Mouse (Mus musculus) cerebellum, adult 11-12 months (tissue): ENCODE results near the gene Zfp385a.
A peak's percentile ranks its signal among the peaks of the same experiment; 100 is the strongest.

Experiments used
- DNase-seq: peaks from one replicate; pipeline ENCODE4 v3.0.0; 2022

The Zfp385a gene

GRCm38 (mm10) chr15:103335488-103336235 lies 4.2 kb downstream of the Zfp385a start:
- no peak for DNase-seq

GRCm38 (mm10) chr15:103335040-103335439 lies 4.9 kb downstream of the Zfp385a start:
- DNase-seq = no peak

GRCm38 (mm10) chr15:103334194-103334593 lies 5.7 kb downstream of the Zfp385a start:
- peak; percentile 11 for DNase-seq

DNA sequence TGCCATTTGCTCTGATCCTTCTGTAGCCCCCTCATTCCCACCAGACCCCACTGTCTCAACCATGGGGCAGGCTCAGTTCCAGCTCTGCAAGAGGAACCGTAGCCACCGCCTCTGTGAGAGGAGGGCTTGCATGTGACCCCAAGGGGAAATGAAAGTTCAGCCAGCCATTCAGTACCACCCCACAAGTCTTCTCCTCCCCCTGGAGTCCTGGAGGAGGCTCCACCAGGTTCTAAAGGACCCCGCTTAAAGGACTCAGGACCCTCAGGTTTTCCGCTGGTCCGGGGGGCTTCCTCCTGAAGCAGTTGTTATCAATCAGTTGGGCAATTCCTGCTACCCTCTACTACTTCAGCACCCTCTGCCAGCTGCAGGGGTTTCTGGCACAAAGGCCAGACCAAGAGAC lies 6.2 kb downstream of the Zfp385a start:
- DNase-seq = no peak

DNA sequence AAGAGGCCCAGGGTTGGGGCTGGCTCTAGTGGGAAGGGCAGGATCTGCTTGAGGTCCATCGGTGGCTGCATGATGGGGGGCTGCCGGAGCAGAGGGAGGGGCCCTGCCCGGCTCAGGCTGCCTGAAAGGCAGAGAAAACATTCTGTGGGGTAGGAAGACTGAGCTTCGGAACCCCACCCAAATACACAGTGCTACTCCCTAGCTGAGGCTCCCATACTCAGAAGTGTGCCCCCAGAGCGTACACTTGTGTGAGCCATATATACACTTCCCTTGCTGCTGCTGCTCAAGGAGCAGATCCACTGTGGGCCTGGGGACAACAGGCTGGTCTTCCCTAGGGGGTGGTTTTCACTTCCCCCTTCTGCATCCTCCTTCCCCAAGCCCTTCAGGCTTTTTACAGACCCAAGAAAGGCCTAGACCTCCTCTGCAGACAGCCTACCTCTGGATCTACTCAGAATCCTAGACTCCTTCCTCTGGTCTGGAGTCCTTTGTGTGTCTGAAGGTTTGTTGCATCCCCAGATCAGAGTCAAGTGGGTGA lies 6.7 kb downstream of the Zfp385a start:
- no peak for DNase-seq

GRCm38 (mm10) chr15:103323455-103324247 lies 16.2 kb downstream of the Zfp385a start:
- peak; percentile 86 for DNase-seq

DNA sequence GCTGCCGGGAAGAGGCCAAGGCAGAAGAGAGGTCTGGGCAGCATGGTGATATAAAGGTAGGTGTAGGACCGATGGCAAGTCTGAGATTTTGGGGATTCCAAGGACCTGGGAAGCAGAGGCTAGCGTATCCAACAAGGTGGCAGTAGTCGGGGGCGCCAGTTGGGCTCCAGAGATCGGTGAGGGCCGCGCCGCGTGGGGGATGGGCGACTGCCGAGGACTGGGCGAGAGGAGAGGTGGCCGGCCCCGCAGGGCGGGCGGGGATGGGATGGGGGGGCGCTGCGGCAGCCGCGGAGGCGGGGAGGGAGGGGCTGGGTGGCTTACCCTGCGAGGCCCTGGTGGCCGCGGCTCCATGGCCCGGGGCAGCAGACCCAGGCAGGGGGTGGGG lies 16.8 kb downstream of the Zfp385a start:
- DNase-seq = peak; percentile 76

GRCm38 (mm10) chr15:103322396-103322795 lies 17.5 kb downstream of the Zfp385a start:
- DNase-seq = peak; percentile 57

GRCm38 (mm10) chr15:103321076-103321475 lies 18.8 kb downstream of the Zfp385a start:
- peak; percentile 60 for DNase-seq

GRCm38 (mm10) chr15:103318201-103318816 lies 21.6 kb downstream of the Zfp385a start:
- no peak for DNase-seq

GRCm38 (mm10) chr15:103317731-103318130 lies 22.2 kb downstream of the Zfp385a start:
- no peak for DNase-seq

DNA sequence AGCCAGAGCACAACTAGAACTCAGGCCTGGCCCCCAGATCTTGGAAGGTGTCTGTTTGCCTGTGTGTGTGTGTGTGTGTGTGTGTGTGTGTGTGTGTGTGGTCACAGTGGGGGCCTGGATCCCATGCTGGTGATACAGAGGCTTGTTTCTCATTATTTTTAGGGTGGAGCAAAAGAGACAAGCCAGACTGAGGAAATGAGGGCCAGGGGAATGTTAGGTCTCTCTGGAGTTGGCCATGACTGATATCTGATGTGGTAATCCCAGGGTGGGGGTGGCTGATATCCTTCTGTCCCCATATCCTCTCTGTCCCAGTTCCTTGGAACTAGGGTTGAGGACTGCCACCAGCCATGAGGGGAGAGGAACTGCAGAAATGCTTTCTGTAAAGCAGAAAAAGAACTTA lies 22.8 kb downstream of the Zfp385a start:
- no peak for DNase-seq

DNA sequence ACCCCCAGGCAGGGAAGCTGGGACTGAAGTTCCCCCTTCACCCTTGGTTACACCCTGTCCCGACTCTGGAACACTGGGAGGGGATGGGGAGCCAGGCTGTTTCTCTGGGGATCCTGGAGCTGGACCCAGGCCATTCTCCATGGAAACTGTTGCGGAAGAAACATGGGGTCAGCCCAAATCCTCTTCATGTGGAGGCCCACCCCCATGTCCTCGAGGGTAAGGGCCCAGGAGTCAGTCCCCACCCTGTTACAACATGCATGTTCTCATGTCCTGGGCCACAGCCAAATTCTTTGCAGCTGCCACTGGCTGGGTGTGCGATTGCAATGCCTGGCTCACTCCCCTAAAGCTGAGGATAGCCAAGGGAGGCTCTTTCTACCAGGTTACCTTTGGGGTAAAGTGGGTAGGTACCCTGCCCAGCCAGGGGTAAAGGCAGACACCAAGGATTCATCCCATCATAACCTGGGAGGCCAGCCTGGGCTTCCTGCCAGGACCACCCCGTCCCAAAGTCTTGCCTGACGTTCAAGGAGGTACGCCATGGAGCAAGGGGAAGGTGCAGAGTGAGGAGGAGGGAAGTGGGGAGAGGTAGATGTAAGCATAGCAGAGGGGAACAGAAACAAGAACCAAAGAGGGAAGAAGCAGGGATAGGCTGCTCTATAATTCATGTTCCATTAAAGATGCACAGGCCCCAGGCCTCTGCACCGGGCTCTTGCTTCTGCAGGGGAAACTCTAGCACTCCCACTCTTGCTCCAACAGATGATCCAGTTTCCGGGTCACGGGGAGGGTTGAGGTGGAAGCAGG lies 23.7 kb downstream of the Zfp385a start:
- no peak for DNase-seq

DNA sequence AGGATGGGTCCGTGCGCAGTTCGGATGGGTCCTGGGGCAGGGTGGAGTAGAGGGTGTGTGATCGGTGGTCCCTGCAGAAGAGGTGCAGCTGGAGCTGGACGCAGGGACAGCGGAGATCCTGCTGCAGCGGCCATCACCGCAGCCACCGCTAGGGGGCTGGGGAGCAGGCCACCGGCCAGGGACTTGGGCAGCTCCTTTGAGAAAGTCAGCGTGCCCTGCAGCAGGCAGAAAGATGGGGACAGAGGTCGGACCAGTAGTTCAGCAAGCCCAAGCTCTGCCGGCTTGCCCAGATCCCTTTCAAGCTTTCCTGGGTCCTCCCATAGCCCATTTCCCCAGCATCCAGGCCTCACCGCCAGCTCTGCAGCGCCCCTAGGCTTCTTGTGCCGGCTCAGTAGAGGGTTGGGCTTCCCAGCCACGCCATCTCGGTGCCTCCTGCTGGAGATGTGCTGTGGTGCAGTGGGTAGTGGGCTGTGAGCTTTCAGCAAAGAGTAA lies 24.8 kb downstream of the Zfp385a start:
- peak; percentile 66 for DNase-seq

GRCm38 (mm10) chr15:103314181-103314580 lies 25.7 kb downstream of the Zfp385a start:
- DNase-seq = peak; percentile 43

DNA sequence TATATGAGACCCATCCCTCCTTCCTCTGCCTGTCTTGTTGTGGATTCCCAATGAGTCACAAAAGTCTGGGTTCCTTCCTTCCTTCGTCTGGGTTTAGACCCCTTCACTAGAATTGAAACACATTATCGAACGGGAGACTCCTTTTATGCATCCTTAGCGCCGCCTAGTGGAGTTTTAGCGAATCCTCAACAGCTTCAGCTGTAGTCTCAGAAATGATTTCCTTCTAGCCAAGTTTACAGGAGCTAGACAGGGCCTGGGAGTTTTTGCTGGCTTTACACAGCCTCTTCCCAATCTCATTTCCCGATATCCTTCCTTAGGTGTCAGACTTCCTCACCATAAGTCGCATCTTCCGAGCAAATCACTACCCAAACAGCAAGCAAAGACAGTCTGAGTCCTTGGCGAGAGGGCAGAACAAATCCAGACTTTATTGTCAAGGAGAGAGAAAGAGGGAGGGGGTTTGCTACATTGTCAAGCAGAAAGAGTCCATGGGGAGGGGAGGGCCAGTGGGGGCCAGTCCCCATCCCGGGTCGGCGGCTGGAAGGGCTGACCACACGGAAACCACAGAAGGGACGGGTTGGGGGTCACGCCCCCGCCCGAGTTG lies 26.3 kb downstream of the Zfp385a start:
- DNase-seq = peak; percentile 48

DNA sequence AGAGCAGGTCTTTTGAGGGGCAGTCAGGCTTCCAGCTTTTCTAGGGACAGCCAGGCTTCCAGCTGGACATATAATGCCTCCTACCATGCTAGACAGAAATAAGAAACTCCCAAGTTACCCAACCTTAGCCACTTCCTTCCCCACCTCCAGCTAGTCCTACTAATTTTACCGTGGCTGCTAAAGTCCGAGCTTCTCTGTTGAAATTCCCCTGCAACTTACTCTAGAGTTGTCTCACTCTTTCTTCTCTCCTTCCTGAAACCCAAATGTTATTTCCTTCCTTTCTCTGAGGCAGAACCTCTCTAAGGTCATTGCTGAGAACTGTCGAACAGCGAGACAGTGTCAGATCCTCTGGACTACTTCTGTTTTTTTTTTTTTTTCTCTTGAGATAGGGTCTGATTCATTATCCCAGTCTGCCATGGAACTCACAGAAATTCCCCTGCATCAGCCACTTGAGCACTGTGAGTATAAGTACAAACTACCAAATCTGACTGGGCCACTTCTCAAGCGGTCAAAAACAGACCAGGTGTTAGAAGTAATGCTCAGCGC lies 29.5 kb downstream of the Zfp385a start, which contains the start of gene Gpr84:
Gene Gpr84 (minus strand): TSS at position 248 of the 546 bp plus-strand sequence.
- DNase-seq = no peak

GRCm38 (mm10) chr15:103308876-103309580 lies 30.9 kb downstream of the Zfp385a start:
- no peak for DNase-seq

DNA sequence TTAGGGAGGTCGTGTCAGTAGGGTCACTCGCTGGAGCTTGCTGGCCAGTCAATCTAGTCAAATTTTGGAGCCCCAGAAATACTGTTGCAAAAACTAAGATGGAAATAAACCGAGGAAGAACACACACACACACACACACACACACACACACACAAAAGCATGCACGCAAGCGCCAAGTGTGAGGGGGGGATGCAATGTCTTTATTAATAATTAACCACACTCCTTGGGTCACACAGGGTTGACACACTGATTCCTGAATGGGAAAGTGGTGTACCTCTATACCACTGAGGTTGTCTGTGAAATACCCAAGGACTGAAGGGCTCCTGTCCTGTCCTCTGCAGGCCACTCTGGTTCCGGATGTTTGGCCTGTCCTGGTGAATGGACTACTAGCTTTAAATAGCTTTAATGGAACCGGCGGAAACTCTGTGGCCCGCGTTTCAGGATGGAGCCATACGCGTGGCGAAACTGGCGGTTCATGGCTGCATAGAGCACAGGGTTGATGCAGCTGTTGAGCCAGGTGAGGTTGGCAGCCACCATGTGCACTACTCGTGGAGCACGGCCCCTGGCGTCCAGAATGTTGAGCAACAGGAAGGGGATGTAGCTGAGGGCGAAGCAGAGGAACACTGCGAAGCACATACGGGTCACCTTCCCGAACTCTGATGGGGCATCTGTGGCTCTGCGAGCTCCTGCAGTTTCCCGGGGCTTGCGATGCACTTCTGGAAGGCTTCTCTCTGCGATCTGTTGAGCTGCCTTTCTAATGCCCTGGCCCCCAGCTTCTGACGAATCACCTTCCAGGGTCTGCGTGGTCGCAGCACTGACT lies 31.6 kb downstream of the Zfp385a start:
- DNase-seq = no peak

GRCm38 (mm10) chr15:103307125-103307524 lies 32.8 kb downstream of the Zfp385a start:
- peak; percentile 87 for DNase-seq
